Mouse (Mus musculus): Measurements from ENCODE around the gene Ttc7. TPM values are rescaled to one million over a fixed set of nuclear protein-coding genes. Genes with fewer than 3 reads are reported as not detected.
"Not testable (repeated sequence)": the region's sequence is repeated elsewhere in the genome, so short reads cannot be mapped to it uniquely, and the experiment has no call there.

The Ttc7 gene
- polyA plus RNA-seq, 1 experiment = 15.8 TPM

GRCm38 (mm10) chr17:87285731-87286465 is 3.2 kb downstream of the Ttc7 start:
- H3K27ac ChIP-seq (ENCODE audit: insufficient read depth, low read length) = no peak overlapping the region
- H3K4me3 ChIP-seq (ENCODE audit: insufficient read depth, low read length) = no peak overlapping the region
- peaks cover 10% of the 10 kb centered on the region for H3K4me1 ChIP-seq (ENCODE audit: control insufficient read depth, insufficient read depth, low read length)
- TF ChIP-seq CTCF (IDR thresholded peaks at IDR 0.05; ENCODE audit: borderline replicate concordance, insufficient read depth, low read length) (no peak), POLR2A (IDR thresholded peaks at IDR 0.05; ENCODE audit: low read depth, low read length) (no peak)

GRCm38 (mm10) chr17:87286481-87287143 is 3.9 kb downstream of the Ttc7 start:
- no peak for TF ChIP-seq POLR2A (IDR thresholded peaks at IDR 0.05; ENCODE audit: low read depth, low read length)
- peaks cover 6% of the 10 kb centered on the region for H3K4me1 ChIP-seq (ENCODE audit: control insufficient read depth, insufficient read depth, low read length)
- H3K4me3 ChIP-seq (ENCODE audit: insufficient read depth, low read length) = no peak overlapping the region
- no peak overlapping the region for H3K27ac ChIP-seq (ENCODE audit: insufficient read depth, low read length)

DNA sequence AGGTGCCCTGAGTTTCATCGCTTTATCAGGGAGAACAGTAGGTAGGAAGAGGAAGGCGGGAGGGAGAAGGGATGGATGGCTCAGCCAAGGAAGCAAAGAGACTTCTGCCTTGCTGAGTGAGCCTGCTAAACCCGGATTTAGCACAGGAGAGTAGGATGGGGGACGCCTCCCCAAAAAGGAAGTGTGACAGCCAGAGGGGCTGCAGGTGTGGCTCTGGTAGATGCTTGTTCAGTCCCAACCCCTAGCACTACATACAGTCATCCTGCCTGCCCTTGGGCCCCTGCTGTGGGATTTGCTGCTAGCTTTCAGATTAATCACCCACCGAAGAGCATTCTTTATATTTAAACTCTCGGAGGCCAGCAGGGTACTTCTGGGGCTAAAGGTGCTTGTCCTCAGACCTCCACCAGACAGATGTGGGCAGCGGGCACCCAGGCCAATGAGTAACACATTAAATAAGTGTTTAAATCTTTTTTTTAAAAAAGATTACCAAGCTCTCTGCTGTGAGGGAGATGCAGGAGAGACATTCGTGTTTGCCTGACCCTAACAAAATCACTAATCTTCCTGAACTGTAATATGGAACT is 4.6 kb downstream of the Ttc7 start:
- TF ChIP-seq CTCF (IDR thresholded peaks at IDR 0.05; ENCODE audit: borderline replicate concordance, insufficient read depth, low read length) (no peak), POLR2A (IDR thresholded peaks at IDR 0.05; ENCODE audit: low read depth, low read length) (no peak)
- H3K27ac ChIP-seq (ENCODE audit: insufficient read depth, low read length) = no peak overlapping the region
- H3K4me1 ChIP-seq (ENCODE audit: control insufficient read depth, insufficient read depth, low read length) = peaks cover 6% of the 10 kb centered on the region
- H3K4me3 ChIP-seq (ENCODE audit: insufficient read depth, low read length) = no peak overlapping the region

- Histone ChIP-seq H3K27ac (ENCODE audit: insufficient read depth, low read length) (no peak overlapping the region), H3K4me1 (ENCODE audit: control insufficient read depth, insufficient read depth, low read length) (peaks cover 6% of the 10 kb centered on the region), H3K4me3 (ENCODE audit: insufficient read depth, low read length) (no peak overlapping the region)
- TF ChIP-seq CTCF (IDR thresholded peaks at IDR 0.05; ENCODE audit: borderline replicate concordance, insufficient read depth, low read length) (no peak), POLR2A (IDR thresholded peaks at IDR 0.05; ENCODE audit: low read depth, low read length) (no peak)
These were observed 5.4 kb downstream of the Ttc7 start for GRCm38 (mm10) chr17:87288131-87288530.

DNA sequence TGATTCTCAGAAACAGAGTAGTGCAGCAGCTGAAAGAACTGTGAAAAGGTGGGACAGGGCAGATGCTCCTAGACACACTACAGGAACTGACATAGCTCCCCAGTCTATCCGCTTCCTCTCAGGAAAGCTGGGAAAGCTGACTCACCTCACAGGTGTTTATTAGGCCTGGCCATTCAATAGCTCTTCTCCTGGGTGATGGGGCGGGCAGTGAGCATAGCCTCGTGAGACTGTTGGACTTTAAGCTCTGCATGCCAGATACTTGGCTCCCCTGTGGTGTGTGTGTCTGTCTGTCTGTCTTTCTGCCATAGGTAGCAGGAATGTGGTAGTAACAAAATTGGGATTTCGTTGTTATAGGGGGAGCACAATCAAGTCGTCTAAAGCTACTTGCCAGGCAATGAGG is 6.7 kb downstream of the Ttc7 start:
- TF ChIP-seq CTCF (IDR thresholded peaks at IDR 0.05; ENCODE audit: borderline replicate concordance, insufficient read depth, low read length) (no peak), POLR2A (IDR thresholded peaks at IDR 0.05; ENCODE audit: low read depth, low read length) (no peak)
- Histone ChIP-seq H3K4me1 (ENCODE audit: control insufficient read depth, insufficient read depth, low read length) (peaks cover 6% of the 10 kb centered on the region), H3K27ac (ENCODE audit: insufficient read depth, low read length) (no peak overlapping the region), H3K4me3 (ENCODE audit: insufficient read depth, low read length) (no peak overlapping the region)

- TF ChIP-seq CTCF (IDR thresholded peaks at IDR 0.05; ENCODE audit: borderline replicate concordance, insufficient read depth, low read length) = no peak
- no peak for TF ChIP-seq POLR2A (IDR thresholded peaks at IDR 0.05; ENCODE audit: low read depth, low read length)
- peaks cover 2% of the 10 kb centered on the region; the same call in 1 of the 2 replicates for H3K4me1 ChIP-seq (ENCODE audit: control insufficient read depth, insufficient read depth, low read length)
- H3K27ac ChIP-seq (ENCODE audit: insufficient read depth, low read length) = no peak overlapping the region
These were observed 8.4 kb downstream of the Ttc7 start for GRCm38 (mm10) chr17:87291037-87291436.

DNA sequence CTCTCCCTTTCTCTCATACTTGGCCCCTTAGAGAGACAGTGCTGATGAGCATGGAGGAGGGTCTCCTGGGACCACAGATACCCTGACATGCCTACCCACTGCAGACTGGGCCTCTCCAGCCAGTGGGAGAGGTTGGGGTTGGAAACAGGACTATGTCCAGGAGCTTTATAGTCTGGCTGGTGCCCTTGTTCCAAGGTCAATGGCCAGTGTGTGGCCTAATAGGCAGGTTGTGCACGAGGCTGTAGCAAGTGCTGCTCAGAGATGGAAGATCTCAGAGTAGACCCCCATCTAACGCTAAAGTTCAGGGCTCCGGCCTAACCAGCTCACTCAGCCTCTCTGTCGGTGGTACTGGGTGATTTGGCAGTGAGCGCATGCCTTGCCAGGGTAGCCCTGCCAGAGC is 9.1 kb downstream of the Ttc7 start:
- TF ChIP-seq POLR2A (IDR thresholded peaks at IDR 0.05; ENCODE audit: low read depth, low read length) = no peak
- TF ChIP-seq CTCF (IDR thresholded peaks at IDR 0.05; ENCODE audit: borderline replicate concordance, insufficient read depth, low read length) = no peak
- no peaks in the 10 kb centered on the region for H3K4me1 ChIP-seq (ENCODE audit: control insufficient read depth, insufficient read depth, low read length)
- H3K4me3 ChIP-seq (ENCODE audit: insufficient read depth, low read length) = no peak overlapping the region
- H3K27ac ChIP-seq (ENCODE audit: insufficient read depth, low read length) = no peak overlapping the region

More at GRCm38 (mm10) chr17:87291037-87291436, 8.4 kb downstream of the Ttc7 start:
- H3K4me3 ChIP-seq (ENCODE audit: insufficient read depth, low read length) = no peak overlapping the region

DNA sequence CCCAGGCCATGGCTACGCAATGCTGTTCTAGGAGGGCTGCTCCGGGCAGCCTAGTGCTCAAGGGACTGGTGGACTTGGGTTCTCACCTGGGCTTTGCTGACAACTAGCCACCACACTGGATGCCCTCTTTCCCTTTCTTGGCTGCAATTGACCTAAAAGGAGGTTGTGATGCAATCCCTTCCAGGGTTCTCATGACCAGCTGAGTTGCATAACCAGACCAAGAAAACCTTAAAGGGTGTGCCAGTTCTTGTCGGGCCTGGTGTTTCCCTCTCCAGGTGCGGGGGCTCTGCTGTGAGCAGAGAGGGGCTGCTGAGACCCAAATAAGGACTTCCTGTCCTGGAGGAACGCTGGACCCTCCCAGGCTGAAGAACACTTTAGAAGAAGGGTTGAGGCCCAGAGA is 10.4 kb downstream of the Ttc7 start:
- Histone ChIP-seq H3K4me3 (ENCODE audit: insufficient read depth, low read length) (no peak overlapping the region), H3K27ac (ENCODE audit: insufficient read depth, low read length) (no peak overlapping the region), H3K4me1 (ENCODE audit: control insufficient read depth, insufficient read depth, low read length) (no peaks in the 10 kb centered on the region)
- TF ChIP-seq CTCF (IDR thresholded peaks at IDR 0.05; ENCODE audit: borderline replicate concordance, insufficient read depth, low read length) (no peak), POLR2A (IDR thresholded peaks at IDR 0.05; ENCODE audit: low read depth, low read length) (no peak)

DNA sequence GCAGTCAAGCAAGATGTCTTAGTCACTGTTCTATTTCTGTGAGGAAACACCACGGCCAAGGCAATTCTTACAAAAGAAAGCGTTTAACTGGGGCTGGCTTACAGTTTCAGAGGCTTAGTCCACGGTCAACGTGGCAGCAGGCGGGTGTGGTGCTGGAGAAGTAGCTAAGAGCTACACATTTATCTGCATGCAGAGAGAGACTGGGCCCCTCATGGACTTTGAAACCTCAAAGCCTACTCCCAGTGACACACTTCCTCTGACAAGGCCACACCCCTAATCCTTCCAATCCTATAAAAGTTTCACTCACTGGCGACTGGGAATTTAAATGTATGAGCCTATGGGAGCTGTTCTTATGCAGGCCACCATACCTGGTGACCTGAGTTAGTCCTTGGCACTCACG is 13.1 kb downstream of the Ttc7 start:
- no peak overlapping the region for H3K4me3 ChIP-seq (ENCODE audit: insufficient read depth, low read length)
- H3K27ac ChIP-seq (ENCODE audit: insufficient read depth, low read length) = no peak overlapping the region
- TF ChIP-seq CTCF (IDR thresholded peaks at IDR 0.05; ENCODE audit: borderline replicate concordance, insufficient read depth, low read length) (no peak), POLR2A (IDR thresholded peaks at IDR 0.05; ENCODE audit: low read depth, low read length) (no peak)
- no peaks in the 10 kb centered on the region for H3K4me1 ChIP-seq (ENCODE audit: control insufficient read depth, insufficient read depth, low read length)

DNA sequence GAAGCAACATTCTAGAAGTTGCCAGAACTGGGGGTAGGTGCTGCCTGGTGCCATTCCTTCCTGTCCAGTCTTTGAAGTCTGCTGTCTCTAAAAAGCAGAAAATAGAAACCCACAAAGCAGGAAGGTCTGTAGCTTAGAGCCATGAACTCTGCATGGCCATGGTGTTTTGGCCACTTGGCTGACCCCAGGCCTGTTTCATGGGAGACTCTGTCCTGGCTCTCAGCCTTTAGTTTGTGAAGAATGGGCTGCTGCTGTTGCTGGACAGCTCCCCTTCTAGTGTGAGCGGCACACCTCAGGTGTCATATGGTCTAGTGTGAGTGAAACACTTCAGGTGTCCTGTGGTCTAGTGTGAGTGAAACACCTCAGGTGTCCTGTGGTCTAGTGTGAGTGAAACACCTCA is 14.0 kb downstream of the Ttc7 start:
- H3K27ac ChIP-seq (ENCODE audit: insufficient read depth, low read length); H3K4me3 ChIP-seq (ENCODE audit: insufficient read depth, low read length): not testable (repeated sequence)

More for the DNA sequence above, 14.0 kb downstream of the Ttc7 start:
- not testable (repeated sequence) for H3K4me1 ChIP-seq (ENCODE audit: control insufficient read depth, insufficient read depth, low read length)

Data from embryonic fibroblast, embryonic 13.5 days (primary cell).